Mouse (Mus musculus) heart, postnatal 10 days (tissue): Measurements from ENCODE around the gene Cdh3. TPM values are rescaled to one million over a fixed set of nuclear protein-coding genes. Genes with fewer than 3 reads are reported as not detected.
A peak's percentile ranks its signal among the peaks of the same experiment; 100 is the strongest.

Experiments
- DNase-seq, 2 experiments: peaks; one replicate each; pipeline ENCODE4 v3.0.0; 2021
- intact Hi-C: fragments of 180-260 bp; cut with DNase I; formaldehyde crosslinking; loops from one replicate; pipeline ENCODE4 v1.15.1; 2025
- total RNA-seq, 2 experiments: library from RNA; stranded (reverse); gene quantifications; 2 replicates each; pipeline ENCODE4 v1.2.3; 2021

Gene Cdh3
- total RNA-seq, 2 experiments from 2014 or later = 2.8 to 3.3 TPM

DNA sequence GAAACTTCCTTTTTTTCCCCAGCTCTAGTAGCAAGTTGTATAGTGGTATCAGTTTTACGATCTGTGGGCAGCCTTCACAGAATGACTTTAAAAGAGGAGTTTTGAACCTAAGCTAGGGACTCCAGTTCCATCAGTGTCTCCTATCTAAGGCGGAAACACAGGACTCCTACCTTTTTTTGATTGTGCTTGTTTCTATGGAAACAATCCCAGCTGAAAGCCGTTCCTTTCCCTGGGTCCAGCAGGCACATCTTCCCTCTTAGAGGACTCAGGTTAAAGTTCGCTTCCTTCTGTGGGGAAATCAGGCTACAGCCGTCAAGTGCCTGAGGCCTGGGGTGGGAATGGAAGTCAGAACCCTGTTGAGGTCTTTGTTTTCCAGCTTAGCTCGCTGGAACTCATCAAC is 16.0 kb downstream of the Cdh3 start:
- no peak for DNase-seq
- intact Hi-C loops = no loop called here

- intact Hi-C loops = no loop called here
- DNase-seq = peak; percentile 41 to 47
Observed at GRCm38 (mm10) chr8:106527241-106528036, 16.7 kb downstream of the Cdh3 start.

- DNase-seq = no peak
- intact Hi-C loops = no loop called here
Observed at GRCm38 (mm10) chr8:106528596-106529249, 18.0 kb downstream of the Cdh3 start.

- intact Hi-C loops = no loop called here
- no peak for DNase-seq
Observed at GRCm38 (mm10) chr8:106529885-106530482, 19.3 kb downstream of the Cdh3 start.

DNA sequence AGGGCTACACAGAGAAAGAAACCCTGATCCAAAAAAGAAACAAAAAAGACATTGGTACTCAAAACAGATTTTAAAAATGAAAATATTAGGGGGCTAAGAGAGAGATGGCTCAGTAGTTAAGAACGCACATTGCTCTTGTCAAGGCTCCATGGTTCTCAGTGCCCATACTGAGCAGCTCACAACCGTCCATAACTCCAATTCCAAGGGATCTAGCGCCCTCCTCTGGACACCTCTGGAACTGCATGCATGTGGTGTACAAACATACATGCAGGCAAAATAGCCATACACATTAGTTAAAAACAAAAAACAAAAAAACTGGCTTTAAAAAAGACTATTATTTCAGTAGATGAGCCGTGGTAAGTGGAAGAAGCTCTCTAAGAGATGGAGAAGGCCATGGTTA is 19.9 kb downstream of the Cdh3 start:
- DNase-seq = no peak
- intact Hi-C loops = no loop called here

- no peak for DNase-seq
Observed at GRCm38 (mm10) chr8:106533709-106534108, 23.0 kb downstream of the Cdh3 start.

GRCm38 (mm10) chr8:106534449-106534848 is 23.8 kb downstream of the Cdh3 start:
- DNase-seq = peak; percentile 68 to 83
- intact Hi-C loops = loop anchor here (1.0 kb wide), 1 partner anchor 101 kb away; no protein-coding TSS in a partner anchor

More at GRCm38 (mm10) chr8:106533709-106534108, 23.0 kb downstream of the Cdh3 start:
- intact Hi-C loops = loop anchor here (1.0 kb wide), 1 partner anchor 100 kb away; no protein-coding TSS in a partner anchor

DNA sequence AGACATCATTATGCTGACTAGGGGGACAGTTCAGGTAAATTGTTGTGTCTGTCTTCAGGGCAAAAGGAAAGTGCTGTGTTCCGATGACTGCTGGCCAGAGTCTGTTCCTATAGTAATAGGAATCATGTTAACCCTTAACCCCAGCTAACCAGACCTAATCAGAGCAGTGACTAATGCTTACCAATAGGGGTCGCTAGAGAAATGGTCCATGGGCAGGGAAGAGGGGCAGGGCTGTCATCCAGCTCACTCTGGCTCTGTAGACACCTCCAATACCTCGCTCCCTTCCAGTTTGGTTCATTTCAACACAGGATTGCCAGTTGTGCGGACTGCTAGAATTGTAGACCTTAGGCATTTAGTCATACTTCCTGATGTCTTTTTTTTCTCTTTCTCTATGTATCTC is 24.8 kb downstream of the Cdh3 start:
- DNase-seq = no peak
- intact Hi-C loops = no loop called here

DNA sequence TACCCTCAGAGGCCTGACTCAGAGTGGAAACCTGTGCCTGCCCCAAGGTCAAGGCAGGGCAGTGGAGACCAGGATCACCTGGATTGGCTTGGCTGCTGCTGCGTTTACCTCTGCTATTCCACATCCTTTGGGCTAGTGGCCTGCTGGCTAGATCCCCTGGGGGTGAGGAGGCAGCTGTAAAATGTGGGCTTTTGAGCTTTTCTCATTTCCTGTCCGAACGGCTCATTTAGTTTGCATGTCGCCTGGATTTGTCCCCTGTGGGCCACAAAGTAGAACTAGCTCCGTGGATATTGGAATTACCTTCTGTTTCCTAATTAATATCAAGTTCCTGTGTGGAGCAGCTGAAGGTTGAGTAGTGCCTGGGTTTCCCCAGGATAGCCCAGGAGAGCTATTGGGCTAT is 28.5 kb downstream of the Cdh3 start:
- intact Hi-C loops = no loop called here
- no peak for DNase-seq

DNA sequence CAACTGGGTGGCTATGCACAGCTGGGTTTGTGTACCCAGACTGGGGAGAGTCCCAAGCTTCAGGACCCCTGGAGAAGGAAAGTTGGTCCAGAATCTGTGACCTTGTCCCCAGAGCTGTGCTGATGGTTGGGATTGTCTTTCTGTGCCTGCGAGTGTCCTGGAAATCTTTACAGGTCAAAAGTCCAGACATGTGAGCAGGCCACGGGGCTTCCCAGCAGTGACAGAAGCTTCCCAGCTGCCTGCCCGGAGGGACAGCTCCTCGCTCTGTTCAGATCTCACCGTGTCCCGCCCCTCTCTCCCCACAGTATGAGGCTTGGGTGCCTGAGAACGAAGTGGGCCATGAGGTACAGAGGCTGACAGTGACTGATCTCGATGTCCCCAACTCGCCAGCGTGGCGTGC is 30.3 kb downstream of the Cdh3 start:
- DNase-seq = no peak
- intact Hi-C loops = no loop called here

- intact Hi-C loops = no loop called here
- DNase-seq = no peak
Observed at GRCm38 (mm10) chr8:106543043-106543442, 32.4 kb downstream of the Cdh3 start.

DNA sequence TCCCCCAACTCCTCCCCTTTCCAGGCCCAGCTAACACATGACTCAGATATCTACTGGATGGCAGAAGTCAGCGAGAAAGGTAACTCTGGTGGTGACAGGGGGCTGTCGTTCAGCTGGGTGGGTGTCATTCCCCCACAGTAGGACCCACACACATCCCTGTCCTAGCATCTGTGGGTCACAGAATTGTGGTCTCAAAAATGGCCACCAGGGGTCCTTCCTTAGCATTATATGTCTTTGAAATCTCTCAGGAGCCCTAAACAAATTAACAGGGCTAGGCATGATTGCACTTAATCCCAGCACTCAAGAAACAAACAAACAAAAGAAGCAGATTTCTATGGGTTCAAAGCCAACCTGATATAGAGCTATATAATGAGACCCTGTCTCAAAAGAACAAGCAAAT is 34.5 kb downstream of the Cdh3 start:
- no peak for DNase-seq
- intact Hi-C loops = no loop called here

- no peak for DNase-seq
- intact Hi-C loops = no loop called here
Observed at GRCm38 (mm10) chr8:106546746-106547145, 36.1 kb downstream of the Cdh3 start.

GRCm38 (mm10) chr8:106548366-106548936 is 37.8 kb downstream of the Cdh3 start:
- no peak for DNase-seq
- intact Hi-C loops = no loop called here

DNA sequence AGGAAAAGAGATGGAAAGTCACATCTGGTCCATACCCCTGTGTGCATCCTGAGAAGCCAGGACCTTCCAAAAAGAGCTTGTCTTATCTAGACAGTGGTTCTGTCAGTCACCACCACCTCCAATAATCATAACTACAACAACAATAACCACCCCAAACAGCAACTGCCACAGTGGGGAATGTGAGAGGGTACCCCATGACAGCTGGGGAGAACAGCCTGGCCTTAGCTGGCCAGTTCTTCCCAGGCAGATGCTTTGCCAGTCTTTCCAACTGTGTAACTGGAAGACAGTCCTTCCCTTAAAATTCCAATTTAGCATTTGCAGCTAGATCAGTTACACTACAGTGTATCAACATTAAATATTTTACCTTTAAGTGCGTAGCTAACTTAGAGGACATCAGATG is 40.2 kb downstream of the Cdh3 start:
- intact Hi-C loops = no loop called here
- no peak for DNase-seq

GRCm38 (mm10) chr8:106554011-106554410 is 43.3 kb downstream of the Cdh3 start:
- intact Hi-C loops = no loop called here
- DNase-seq = no peak

DNA sequence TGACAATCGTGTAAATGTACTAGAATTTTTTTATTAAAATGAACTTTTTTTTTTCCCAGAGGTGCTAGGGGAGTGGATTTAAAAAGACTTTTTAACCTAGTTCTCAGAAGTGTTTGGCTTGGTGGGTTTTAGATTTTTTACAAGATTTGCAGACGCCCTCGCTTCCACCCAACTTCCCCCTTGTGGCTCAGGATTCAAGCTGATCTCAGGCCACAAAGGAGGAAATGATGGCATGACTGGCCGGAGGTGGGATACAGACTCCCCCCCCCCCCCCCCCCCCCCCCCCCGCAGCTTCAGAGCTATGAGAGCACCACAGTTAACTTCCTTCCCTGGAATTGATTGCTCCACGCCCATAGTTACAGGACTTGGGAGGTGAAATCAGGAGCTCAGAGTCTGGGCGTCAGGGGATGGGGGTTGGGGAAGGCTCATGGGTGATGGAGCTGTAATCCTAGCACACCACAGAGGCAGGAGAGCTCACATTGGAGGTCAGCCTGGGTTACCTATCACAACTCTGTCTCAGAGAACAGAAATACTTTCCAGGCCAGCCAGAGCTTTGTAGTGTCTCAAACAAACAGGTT is 45.5 kb downstream of the Cdh3 start:
- intact Hi-C loops = no loop called here
- no peak for DNase-seq

GRCm38 (mm10) chr8:106559844-106560243 is 49.2 kb downstream of the Cdh3 start:
- DNase-seq = no peak
- intact Hi-C loops = loop anchor here (2.0 kb wide), 1 partner anchor 87 kb away; no protein-coding TSS in a partner anchor

- intact Hi-C loops = loop anchor here (2.0 kb wide), 1 partner anchor 86 kb away; no protein-coding TSS in a partner anchor
- DNase-seq = peak; percentile 46 to 62
Observed at GRCm38 (mm10) chr8:106561097-106561865, 50.6 kb downstream of the Cdh3 start.

DNA sequence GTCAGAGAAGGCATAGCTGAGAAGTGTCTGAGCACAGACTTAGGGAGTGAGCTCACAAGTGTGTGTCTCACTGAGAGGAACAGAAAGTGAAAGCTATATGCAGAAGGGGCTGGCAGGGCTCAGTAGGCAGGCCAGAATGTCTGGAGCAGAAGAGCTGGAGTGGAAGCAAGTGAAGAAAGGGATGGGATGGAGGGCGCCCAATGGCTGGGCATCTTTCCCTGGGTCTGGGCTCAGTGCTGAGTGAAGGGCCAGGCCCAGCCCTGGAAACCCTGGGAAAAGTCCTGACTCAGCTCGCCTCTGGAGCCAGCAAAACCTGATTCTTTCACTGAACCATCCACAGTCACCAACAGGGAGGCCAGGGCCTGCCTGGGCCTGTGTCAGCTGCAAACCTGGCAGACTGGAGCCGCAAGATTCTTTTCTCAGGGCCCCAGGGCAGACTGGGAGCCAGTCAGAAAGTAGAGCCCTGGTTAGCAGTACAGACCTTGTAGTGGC is 53.0 kb downstream of the Cdh3 start:
- peak in 1 of 2 experiments; percentile 11 for DNase-seq
- intact Hi-C loops = no loop called here
